Mouse (Mus musculus) heart, adult 9 months (tissue): ENCODE measurements around the gene Fbxo44.
A peak's percentile ranks its signal among the peaks of the same experiment; 100 is the strongest.
"Not testable (repeated sequence)": the region's sequence is repeated elsewhere in the genome, so short reads cannot be mapped to it uniquely, and the experiment has no call there.

Source experiments
- DNase-seq, 2 experiments: peaks; one replicate each; pipeline ENCODE4 v3.0.0; 2022; ENCODE audit warnings: low spot score in 2 of 2

The Fbxo44 gene

GRCm38 (mm10) chr4:148160436-148161390 is at the start of gene Fbxo44, which contains the start of gene Fbxo2:
Gene Fbxo44 (minus strand): TSS chr4:148160482.
Gene Fbxo2 (plus strand): TSS chr4:148160621.
- DNase-seq = no peak

GRCm38 (mm10) chr4:148204873-148205232 is 44.6 kb upstream of the Fbxo44 start:
- DNase-seq = no peak

GRCm38 (mm10) chr4:148204061-148204872 is 44.0 kb upstream of the Fbxo44 start:
- DNase-seq = no peak

GRCm38 (mm10) chr4:148203557-148203956 is 43.3 kb upstream of the Fbxo44 start:
- no peak for DNase-seq

GRCm38 (mm10) chr4:148198721-148199120 is 38.4 kb upstream of the Fbxo44 start:
- DNase-seq = no peak

GRCm38 (mm10) chr4:148194400-148194799 is 34.1 kb upstream of the Fbxo44 start:
- DNase-seq = no peak

GRCm38 (mm10) chr4:148192707-148193245 is 32.5 kb upstream of the Fbxo44 start:
- no peak for DNase-seq

- not testable (repeated sequence) for DNase-seq
Measured at GRCm38 (mm10) chr4:148188767-148189166, 28.5 kb upstream of the Fbxo44 start.

GRCm38 (mm10) chr4:148185819-148186218 is 25.5 kb upstream of the Fbxo44 start:
- DNase-seq = no peak

GRCm38 (mm10) chr4:148184564-148184963 is 24.3 kb upstream of the Fbxo44 start:
- no peak for DNase-seq

- DNase-seq = no peak
Measured at GRCm38 (mm10) chr4:148182363-148182762, 22.1 kb upstream of the Fbxo44 start.

- no peak for DNase-seq
Measured at GRCm38 (mm10) chr4:148181483-148181882, 21.2 kb upstream of the Fbxo44 start.

GRCm38 (mm10) chr4:148177716-148178115 is 17.4 kb upstream of the Fbxo44 start:
- no peak for DNase-seq

GRCm38 (mm10) chr4:148176603-148177002 is 16.3 kb upstream of the Fbxo44 start:
- not testable (repeated sequence) for DNase-seq

GRCm38 (mm10) chr4:148174495-148174862 is 14.2 kb upstream of the Fbxo44 start:
- DNase-seq = no peak

- no peak for DNase-seq
Measured at GRCm38 (mm10) chr4:148173811-148174494, 13.7 kb upstream of the Fbxo44 start.

GRCm38 (mm10) chr4:148171261-148171660 is 11.0 kb upstream of the Fbxo44 start:
- no peak for DNase-seq

GRCm38 (mm10) chr4:148170842-148171241 is 10.6 kb upstream of the Fbxo44 start:
- peak in 1 of 2 experiments; percentile 35 for DNase-seq

- no peak for DNase-seq
Measured at GRCm38 (mm10) chr4:148169586-148169985, 9.3 kb upstream of the Fbxo44 start.

GRCm38 (mm10) chr4:148168287-148168686 is 8.0 kb upstream of the Fbxo44 start:
- DNase-seq = peak in 1 of 2 experiments; percentile 34

GRCm38 (mm10) chr4:148166986-148167385 is 6.7 kb upstream of the Fbxo44 start:
- DNase-seq = peak in 1 of 2 experiments; percentile 36

- DNase-seq = no peak
Measured at GRCm38 (mm10) chr4:148166431-148166830, 6.1 kb upstream of the Fbxo44 start.
